Mouse (Mus musculus) telencephalon, adult 2 months (tissue): ENCODE measurements around the gene Gm8914.
"Not testable (repeated sequence)": the region's sequence is repeated elsewhere in the genome, so short reads cannot be mapped to it uniquely, and the experiment has no call there.

Experiments
- DNase-seq: peaks from one replicate; pipeline ENCODE4 v3.0.0-alpha.2; 2011; ENCODE audit warnings: low read depth, low spot score

The Gm8914 gene

GRCm38 (mm10) chrX:91479826-91480225 is at the start of gene Gm8914:
Gene Gm8914 (plus strand): TSS chrX:91480126.
- not testable (repeated sequence) for DNase-seq
